Mouse (Mus musculus): ENCODE data around the gene Med12. TPM values are rescaled to one million over a fixed set of nuclear protein-coding genes. Genes with fewer than 3 reads are reported as not detected.

The Med12 gene
- polyA plus RNA-seq, 1 experiment: 64.7 TPM

DNA sequence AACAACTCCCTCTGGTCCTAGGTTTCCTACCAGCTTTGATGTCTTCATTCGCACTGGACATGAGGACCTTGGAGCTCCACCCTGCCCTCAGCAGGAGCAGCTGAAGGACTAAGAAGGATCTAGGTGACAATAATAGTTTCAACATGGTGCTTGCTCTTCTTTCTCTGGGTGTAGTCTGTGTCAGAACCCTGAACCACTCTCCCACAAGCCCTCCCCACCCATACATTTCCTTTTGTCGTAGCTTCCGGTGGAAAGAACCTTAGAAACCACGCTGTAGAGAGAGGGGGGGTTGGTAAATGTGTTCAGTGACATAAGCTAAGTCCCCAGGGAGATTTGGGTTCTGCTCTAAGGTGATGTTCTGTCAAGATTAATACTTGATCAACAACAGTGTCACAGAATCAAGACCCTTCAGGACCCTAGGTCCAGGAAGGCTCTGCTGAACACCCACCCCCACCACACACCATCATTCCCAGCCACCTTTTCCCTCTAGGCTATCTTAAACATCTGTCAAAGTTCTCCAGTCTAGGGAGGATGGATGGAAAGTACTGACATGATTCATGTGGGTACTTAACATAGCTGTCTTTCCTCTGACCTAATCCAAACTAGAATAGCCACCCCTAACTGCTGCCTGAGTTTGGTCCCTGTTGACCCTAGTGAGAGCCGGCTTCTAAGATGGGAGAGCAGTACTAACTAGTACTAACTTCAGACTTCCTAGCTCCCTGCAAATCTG is 5.6 kb upstream of the Med12 start, which contains the start of gene Il2rg:
TSS of gene Il2rg (minus strand) at position 231 of the 730 bp plus-strand sequence.
- peak within 1 kb of the TSS; percentile 69 for H3K27ac ChIP-seq (ENCODE audit: insufficient read depth, low read depth, low read length)
- H3K4me3 ChIP-seq (ENCODE audit: insufficient read depth, low read length): peak within 1 kb of the TSS; percentile 66
- TF ChIP-seq CTCF (IDR thresholded peaks at IDR 0.05; ENCODE audit: low read depth, low read length) (no peak), POLR2A (IDR thresholded peaks at IDR 0.05; ENCODE audit: borderline replicate concordance, low read depth, low read length) (no peak)
- H3K4me1 ChIP-seq (ENCODE audit: control insufficient read depth, insufficient read depth, low read length): peaks cover 16% of the 10 kb centered on the region

DNA sequence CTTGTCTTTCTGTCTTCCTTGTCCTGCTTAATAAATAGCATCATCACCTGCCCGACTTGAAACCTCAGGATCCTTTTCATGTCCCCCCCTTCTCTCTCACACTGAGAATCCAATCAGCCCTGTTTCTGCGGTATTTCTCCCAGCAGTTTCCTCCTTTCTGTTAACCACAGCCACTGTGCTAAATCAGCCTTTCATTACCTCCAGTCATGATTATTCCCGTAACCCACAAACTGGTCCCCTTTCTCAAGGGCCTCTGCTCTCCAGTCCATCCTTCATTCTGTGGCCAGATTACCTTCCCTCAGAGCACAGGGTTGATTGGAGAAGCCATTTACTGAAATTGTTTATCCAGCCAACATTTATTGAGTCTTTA is 5.1 kb upstream of the Med12 start, which contains the start of gene Gm20489:
TSS of gene Gm20489 (minus strand) at position 269 of the 370 bp plus-strand sequence.
- H3K27ac ChIP-seq (ENCODE audit: insufficient read depth, low read depth, low read length): peak within 1 kb of the TSS; percentile 69
- peak within 1 kb of the TSS; percentile 66 for H3K4me3 ChIP-seq (ENCODE audit: insufficient read depth, low read length)
- no peak for TF ChIP-seq CTCF (IDR thresholded peaks at IDR 0.05; ENCODE audit: low read depth, low read length)
- TF ChIP-seq POLR2A (IDR thresholded peaks at IDR 0.05; ENCODE audit: borderline replicate concordance, low read depth, low read length): no peak
- peaks cover 19% of the 10 kb centered on the region for H3K4me1 ChIP-seq (ENCODE audit: control insufficient read depth, insufficient read depth, low read length)

DNA sequence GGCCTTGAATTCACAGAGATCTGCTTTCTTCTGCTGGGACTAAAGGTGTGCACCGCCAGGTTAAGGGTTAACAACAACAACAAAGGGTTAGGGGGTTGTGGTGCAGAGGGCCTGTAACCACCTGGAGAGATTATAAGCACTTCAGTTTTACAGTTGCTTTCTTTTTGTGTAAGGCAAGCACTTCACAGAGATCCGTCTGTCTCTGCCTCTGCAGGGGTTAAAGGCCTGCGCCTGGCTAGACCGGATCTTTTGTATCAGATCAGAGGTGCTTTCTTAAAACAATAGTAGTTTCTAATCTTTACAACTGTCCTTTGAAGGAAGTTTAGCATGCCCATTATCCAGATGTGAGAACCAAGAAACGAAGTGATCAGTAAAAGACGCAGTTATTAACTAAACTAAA is 420 bp upstream of the Med12 start:
- H3K4me1 ChIP-seq (ENCODE audit: control insufficient read depth, insufficient read depth, low read length): peaks cover 15% of the 10 kb centered on the region
- H3K4me3 ChIP-seq (ENCODE audit: insufficient read depth, low read length): peak overlapping the region; percentile 27; the same call in 1 of the 2 replicates
- no peak for TF ChIP-seq POLR2A (IDR thresholded peaks at IDR 0.05; ENCODE audit: borderline replicate concordance, low read depth, low read length)
- TF ChIP-seq CTCF (IDR thresholded peaks at IDR 0.05; ENCODE audit: low read depth, low read length): no peak
- peak overlapping the region; percentile 14; the same call in 1 of the 2 replicates for H3K27ac ChIP-seq (ENCODE audit: insufficient read depth, low read depth, low read length)

DNA sequence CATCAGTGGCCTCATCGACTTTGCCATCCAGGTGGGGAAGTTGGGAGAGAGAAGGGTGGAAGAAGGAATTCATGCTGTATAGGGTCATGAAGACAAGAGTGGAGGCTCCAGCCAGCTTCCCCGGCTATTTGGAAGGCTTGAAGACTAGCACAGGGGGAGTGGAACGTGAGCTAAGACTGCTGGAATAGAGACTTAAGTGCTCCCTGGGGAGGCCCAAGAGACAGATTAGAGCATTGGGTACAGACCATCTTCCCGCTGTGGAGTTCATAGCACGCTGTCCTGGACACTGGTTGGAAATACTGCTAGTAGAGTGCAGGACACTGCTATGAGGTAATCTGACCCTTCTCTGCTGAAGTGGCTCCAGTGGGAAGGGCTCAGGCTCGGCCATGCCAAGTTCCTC is 9.0 kb downstream of the Med12 start:
- Histone ChIP-seq H3K4me3 (ENCODE audit: insufficient read depth, low read length) (no peak overlapping the region), H3K4me1 (ENCODE audit: control insufficient read depth, insufficient read depth, low read length) (no peaks in the 10 kb centered on the region), H3K27ac (ENCODE audit: insufficient read depth, low read depth, low read length) (no peak overlapping the region)
- TF ChIP-seq CTCF (IDR thresholded peaks at IDR 0.05; ENCODE audit: low read depth, low read length) (no peak), POLR2A (IDR thresholded peaks at IDR 0.05; ENCODE audit: borderline replicate concordance, low read depth, low read length) (no peak)

DNA sequence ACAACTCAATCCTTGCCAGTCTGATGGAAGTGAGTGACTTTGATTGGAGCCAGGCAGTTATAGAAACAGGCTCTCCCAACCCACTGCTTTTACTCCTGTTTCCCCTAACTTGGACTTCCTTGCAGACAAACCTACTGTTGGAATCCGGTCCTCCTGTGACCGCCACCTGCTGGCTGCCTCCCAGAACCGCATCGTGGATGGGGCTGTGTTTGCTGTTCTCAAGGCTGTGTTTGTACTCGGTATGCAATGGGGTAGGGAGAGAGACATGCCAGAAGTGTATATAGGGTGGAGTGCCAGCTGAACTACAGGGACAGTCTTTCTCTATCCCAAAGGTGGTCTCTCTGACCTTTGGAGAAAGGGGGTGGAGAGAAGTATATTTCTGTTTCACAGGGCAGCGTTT is 11.7 kb downstream of the Med12 start:
- no peak overlapping the region for H3K4me3 ChIP-seq (ENCODE audit: insufficient read depth, low read length)
- H3K4me1 ChIP-seq (ENCODE audit: control insufficient read depth, insufficient read depth, low read length): no peaks in the 10 kb centered on the region
- TF ChIP-seq CTCF (IDR thresholded peaks at IDR 0.05; ENCODE audit: low read depth, low read length) (peak; percentile 53; the same call in 1 of the 2 replicates), POLR2A (IDR thresholded peaks at IDR 0.05; ENCODE audit: borderline replicate concordance, low read depth, low read length) (no peak)
- H3K27ac ChIP-seq (ENCODE audit: insufficient read depth, low read depth, low read length): no peak overlapping the region

DNA sequence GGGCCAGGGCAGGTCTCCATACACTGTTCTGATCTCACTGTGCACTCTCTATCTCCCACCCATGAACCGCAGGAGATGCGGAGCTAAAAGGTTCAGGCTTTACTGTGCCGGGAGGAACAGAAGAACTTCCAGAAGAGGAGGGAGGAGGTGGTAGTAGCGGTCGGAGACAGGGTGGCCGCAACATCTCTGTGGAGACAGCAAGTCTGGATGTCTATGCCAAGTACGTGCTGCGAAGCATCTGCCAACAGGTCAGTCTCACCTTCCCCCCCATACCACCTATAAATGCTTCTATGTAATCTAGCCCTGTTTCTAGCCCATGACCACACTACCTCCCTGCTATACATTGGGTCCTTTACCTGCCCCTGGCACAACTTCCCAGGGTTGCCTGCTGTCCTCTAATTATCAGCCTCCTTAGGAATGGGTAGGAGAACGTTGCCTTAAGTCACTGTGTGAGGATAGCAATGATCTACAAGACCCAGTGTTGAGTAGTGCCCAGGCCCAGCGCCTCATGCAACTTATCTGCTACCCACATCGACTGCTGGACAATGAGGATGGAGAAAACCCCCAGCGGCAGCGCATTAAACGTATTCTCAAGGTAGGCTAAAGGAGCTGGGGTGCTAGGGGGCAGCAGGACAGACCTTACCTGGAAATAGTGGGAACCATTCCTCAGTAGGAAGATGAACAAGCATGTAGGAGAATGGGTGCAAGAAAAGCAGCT is 12.3 kb downstream of the Med12 start:
- Histone ChIP-seq H3K4me3 (ENCODE audit: insufficient read depth, low read length) (no peak overlapping the region), H3K4me1 (ENCODE audit: control insufficient read depth, insufficient read depth, low read length) (no peaks in the 10 kb centered on the region), H3K27ac (ENCODE audit: insufficient read depth, low read depth, low read length) (no peak overlapping the region)
- no peak for TF ChIP-seq CTCF (IDR thresholded peaks at IDR 0.05; ENCODE audit: low read depth, low read length)
- TF ChIP-seq POLR2A (IDR thresholded peaks at IDR 0.05; ENCODE audit: borderline replicate concordance, low read depth, low read length): no peak

DNA sequence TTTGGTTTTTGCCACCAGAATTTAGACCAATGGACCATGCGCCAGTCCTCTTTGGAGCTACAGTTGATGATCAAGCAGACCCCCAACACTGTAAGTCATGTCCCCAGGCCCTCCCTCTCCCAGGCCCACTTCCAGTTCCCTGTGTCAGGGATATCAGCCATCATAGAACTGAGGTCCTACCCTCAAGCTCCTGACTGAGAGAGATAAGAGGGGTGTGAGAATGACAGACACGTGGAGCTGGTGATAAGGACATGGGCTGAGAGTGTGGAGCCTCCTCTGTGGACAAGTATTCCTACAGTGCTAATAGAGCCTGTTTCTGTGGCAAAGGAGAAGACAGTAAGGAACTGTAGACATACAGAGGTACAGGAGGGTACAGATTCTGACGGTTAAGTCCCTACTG is 13.7 kb downstream of the Med12 start:
- H3K27ac ChIP-seq (ENCODE audit: insufficient read depth, low read depth, low read length): no peak overlapping the region
- no peaks in the 10 kb centered on the region for H3K4me1 ChIP-seq (ENCODE audit: control insufficient read depth, insufficient read depth, low read length)
- TF ChIP-seq POLR2A (IDR thresholded peaks at IDR 0.05; ENCODE audit: borderline replicate concordance, low read depth, low read length): no peak
- no peak for TF ChIP-seq CTCF (IDR thresholded peaks at IDR 0.05; ENCODE audit: low read depth, low read length)
- H3K4me3 ChIP-seq (ENCODE audit: insufficient read depth, low read length): no peak overlapping the region

DNA sequence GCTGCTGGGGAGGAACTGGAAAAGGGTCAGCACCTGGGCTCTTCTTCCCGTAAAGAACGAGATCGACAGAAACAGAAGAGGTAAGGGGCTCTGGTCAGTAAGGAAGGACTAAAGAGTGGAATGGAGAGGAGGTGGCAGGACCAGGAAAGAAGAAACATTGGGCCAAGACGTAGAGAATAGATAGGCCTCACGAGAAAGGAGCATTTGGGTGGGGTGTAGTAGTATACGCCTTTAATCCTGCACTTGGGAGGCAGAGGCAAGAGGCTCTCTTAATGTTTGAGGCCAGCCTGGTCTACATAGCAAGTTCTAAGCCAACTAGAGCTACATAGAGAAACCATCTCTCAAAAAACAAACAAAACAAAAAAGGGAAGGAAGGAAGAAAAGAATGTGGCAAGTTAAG is 14.6 kb downstream of the Med12 start:
- Histone ChIP-seq H3K27ac (ENCODE audit: insufficient read depth, low read depth, low read length) (no peak overlapping the region), H3K4me1 (ENCODE audit: control insufficient read depth, insufficient read depth, low read length) (no peaks in the 10 kb centered on the region), H3K4me3 (ENCODE audit: insufficient read depth, low read length) (no peak overlapping the region)
- no peak for TF ChIP-seq POLR2A (IDR thresholded peaks at IDR 0.05; ENCODE audit: borderline replicate concordance, low read depth, low read length)
- TF ChIP-seq CTCF (IDR thresholded peaks at IDR 0.05; ENCODE audit: low read depth, low read length): no peak

DNA sequence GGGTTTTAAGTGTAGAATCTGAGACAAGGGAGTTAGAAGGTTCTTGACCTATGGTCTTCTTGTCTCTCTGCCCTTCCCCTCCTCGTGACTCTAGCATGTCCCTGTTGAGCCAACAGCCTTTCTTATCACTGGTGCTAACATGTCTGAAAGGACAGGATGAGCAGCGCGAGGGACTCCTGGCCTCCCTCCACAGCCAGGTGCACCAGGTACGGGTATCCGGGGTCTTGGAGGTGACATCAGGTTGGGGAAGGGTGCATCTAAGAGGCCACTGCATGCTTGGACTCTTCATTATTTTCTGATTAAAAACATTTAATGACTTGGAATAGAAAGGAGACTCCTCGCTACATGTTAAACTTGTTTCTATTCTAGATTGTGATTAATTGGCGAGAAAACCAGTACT is 15.2 kb downstream of the Med12 start:
- TF ChIP-seq POLR2A (IDR thresholded peaks at IDR 0.05; ENCODE audit: borderline replicate concordance, low read depth, low read length) (no peak), CTCF (IDR thresholded peaks at IDR 0.05; ENCODE audit: low read depth, low read length) (no peak)
- no peak overlapping the region for H3K4me3 ChIP-seq (ENCODE audit: insufficient read depth, low read length)
- H3K27ac ChIP-seq (ENCODE audit: insufficient read depth, low read depth, low read length): no peak overlapping the region
- no peaks in the 10 kb centered on the region for H3K4me1 ChIP-seq (ENCODE audit: control insufficient read depth, insufficient read depth, low read length)

DNA sequence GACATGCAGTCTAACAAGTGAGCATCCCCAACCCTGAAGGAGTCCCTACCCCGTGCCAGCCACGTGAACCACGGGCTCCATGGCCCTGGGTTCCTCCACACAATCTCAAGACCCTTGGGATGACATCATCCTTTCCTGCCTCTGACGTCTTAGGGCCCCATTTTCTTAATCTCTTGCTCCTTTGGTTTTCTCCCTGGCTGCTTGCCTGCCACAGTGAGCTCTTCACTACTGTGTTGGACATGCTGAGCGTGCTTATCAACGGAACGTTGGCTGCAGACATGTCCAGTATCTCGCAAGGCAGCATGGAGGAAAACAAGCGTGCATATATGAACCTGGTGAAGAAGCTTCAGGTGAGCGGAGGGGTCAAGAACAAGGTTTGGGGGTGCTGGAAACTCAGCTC is 16.3 kb downstream of the Med12 start:
- no peak overlapping the region for H3K4me3 ChIP-seq (ENCODE audit: insufficient read depth, low read length)
- TF ChIP-seq CTCF (IDR thresholded peaks at IDR 0.05; ENCODE audit: low read depth, low read length) (no peak), POLR2A (IDR thresholded peaks at IDR 0.05; ENCODE audit: borderline replicate concordance, low read depth, low read length) (no peak)
- no peaks in the 10 kb centered on the region for H3K4me1 ChIP-seq (ENCODE audit: control insufficient read depth, insufficient read depth, low read length)
- no peak overlapping the region for H3K27ac ChIP-seq (ENCODE audit: insufficient read depth, low read depth, low read length)
